Mouse (Mus musculus) central nervous system, embryonic 18 days (tissue): Measurements from ENCODE around the gene Ciao1. TPM values are rescaled to one million over a fixed set of nuclear protein-coding genes. Genes with fewer than 3 reads are reported as not detected.

Source experiments
- polyA plus RNA-seq: library from polyadenylated mRNA; depleted of rRNA; stranded (reverse); fragments of >200 nt; gene quantifications from 2 replicates; pipeline ENCODE4 v1.2.3, GENCODE M21; 2012; rRNA removed

Ciao1 gene
- 62.8 and 64.7 TPM in 2 replicates for polyA plus RNA-seq

GRCm38 (mm10) chr2:127247592-127248333 lies at the start of gene Ciao1, which contains the start of gene Tmem127:
Gene Ciao1 (minus strand): TSS chr2:127247816.
Gene Tmem127 (plus strand): TSS chr2:127247908.

GRCm38 (mm10) chr2:127269491-127270299 lies 22.1 kb upstream of the Ciao1 start, which contains the start of gene Stard7:
Gene Stard7 (plus strand): TSS chr2:127270218.

GRCm38 (mm10) chr2:127207547-127208451 lies 39.8 kb downstream of the Ciao1 start, which contains the start of the genes 1810024B03Rik and Snrnp200:
Gene 1810024B03Rik (minus strand): TSS chr2:127208280.
Gene Snrnp200 (plus strand): TSS chr2:127208386.

Other genes starting within 250 kb of the Ciao1 start
- gene Ap4e1, start 239.1 kb downstream of the Ciao1 start, polyA plus RNA-seq = 10.4 and 11.2 TPM in 2 replicates
- gene Blvra, start 177.2 kb downstream of the Ciao1 start, polyA plus RNA-seq = 19.1 and 20.5 TPM in 2 replicates
- gene Ncaph, start 113.9 kb downstream of the Ciao1 start, polyA plus RNA-seq = 10.7 and 12.8 TPM in 2 replicates
- gene Itpripl1, start 104.4 kb downstream of the Ciao1 start, polyA plus RNA-seq = 6.7 and 7.0 TPM in 2 replicates
- 0.90 and 0.98 TPM in 2 replicates for gene 1810024B03Rik, start 39.5 kb downstream of the Ciao1 start, polyA plus RNA-seq
- 74.8 and 77.0 TPM in 2 replicates for gene Snrnp200, start 39.4 kb downstream of the Ciao1 start, polyA plus RNA-seq
- gene Tmem127, start 92 bp upstream of the Ciao1 start, polyA plus RNA-seq = 57.8 and 71.0 TPM in 2 replicates
- gene Stard7, start 22.4 kb upstream of the Ciao1 start, polyA plus RNA-seq = 106 and 109 TPM in 2 replicates
- gene Dusp2, start 88.3 kb upstream of the Ciao1 start, polyA plus RNA-seq = 9.7 and 10.0 TPM in 2 replicates
- gene Astl, start 90.8 kb upstream of the Ciao1 start, polyA plus RNA-seq = 0.03 TPM in 1 of 2 replicates, not detected in the other
- 0.40 TPM in 2 replicates for gene Adra2b, start 115.4 kb upstream of the Ciao1 start, polyA plus RNA-seq
- 0.13 and 0.16 TPM in 2 replicates for gene Gpat2, start 177.4 kb upstream of the Ciao1 start, polyA plus RNA-seq
- 23.8 and 24.5 TPM in 2 replicates for gene Fahd2a, start 196.7 kb upstream of the Ciao1 start, polyA plus RNA-seq